Comparison of ENCODE assay signal across 34 mouse cellular contexts in genomic region chr7:121699218-121699617, GRCm38 (mm10). TPM values are rescaled to one million over a fixed set of nuclear protein-coding genes. Genes with fewer than 3 reads are reported as not detected.
DNase-seq lines count a peak whose midpoint lies in the region; ATAC-seq and TF ChIP-seq lines count a peak whose summit lies in the region.
"Had no signal": no experiment of that assay in that cellular context is flagged by ENCODE, and none has a peak within 500 bp of the region (broad histone marks: within the 10 kb centered on the region; RNA-seq: fewer than 3 reads in every experiment).

No protein-coding gene starts in this region.

- no peak overlapping the region for H3K4me3 ChIP-seq in forebrain, postnatal 0 days (ENCODE audit: low read depth, low read length)
- H3K4me3 ChIP-seq in forebrain, embryonic 11.5 days (ENCODE audit: low read depth, low read length): no peak overlapping the region
- H3K4me3 ChIP-seq: embryonic facial prominence, embryonic 10.5 days; embryonic facial prominence, embryonic 13.5 days; erythroblast, embryonic 14.5 days; forebrain, embryonic 13.5 days; gastrocnemius, adult 2 months; heart, adult 2 months; heart, embryonic 10.5 days; hindbrain, embryonic 12.5 days; hindbrain, embryonic 15.5 days had no signal

- peaks cover 5% of the 10 kb centered on the region; the same call in 1 of the 2 replicates for H3K4me1 ChIP-seq in forebrain, postnatal 0 days (ENCODE audit: insufficient read depth)
- no peaks in the 10 kb centered on the region for H3K4me1 ChIP-seq in forebrain, embryonic 11.5 days (replicated peaks; ENCODE audit: control insufficient read depth, insufficient read depth, low read length)

- no peak for TF ChIP-seq CTCF in forebrain, postnatal 0 days (IDR thresholded peaks at IDR 0.05; ENCODE audit: low read depth)

- peak; percentile 10 for DNase-seq in forebrain, postnatal 0 days
- no peak for DNase-seq in forebrain, embryonic 11.5 days (ENCODE audit: low spot score)
- DNase-seq in layer of hippocampus, adult 9-11 months: peak; percentile 17
- no peak for DNase-seq in layer of hippocampus, adult 9-10 months (ENCODE audit: low spot score)
- peak; percentile 67 for DNase-seq in brain, adult 2 months (ENCODE audit: low read depth, low spot score)
- DNase-seq in T-cell, adult 2 months (ENCODE audit: low spot score): no peak
- no peak for DNase-seq in right cerebral cortex, postnatal 25 days
- DNase-seq: adrenal gland, adult 8-10 months; B cell, adult 2 months; cerebellum, adult 11-12 months; cerebellum, adult 8-10 months; cerebellum, postnatal 10 days; cerebellum, postnatal 36 days; embryo, embryonic 11 days; gastrocnemius, adult 2 months; gastrocnemius, postnatal 14 days; heart, adult 2 months had no signal

- no peaks in the 10 kb centered on the region for H3K27me3 ChIP-seq in forebrain, postnatal 0 days (ENCODE audit: insufficient read depth, low read length)
- H3K27me3 ChIP-seq in forebrain, embryonic 11.5 days (ENCODE audit: control insufficient read depth, insufficient read depth, low read length): no peaks in the 10 kb centered on the region
- H3K27me3 ChIP-seq: CH12.LX; embryonic facial prominence, embryonic 13.5 days; forebrain, embryonic 13.5 days; hindbrain, embryonic 12.5 days; hindbrain, embryonic 15.5 days had no signal

- H3K9ac ChIP-seq in forebrain, postnatal 0 days: no peak overlapping the region
- no peak overlapping the region for H3K9ac ChIP-seq in forebrain, embryonic 11.5 days (ENCODE audit: low read length)
- H3K9ac ChIP-seq: embryonic facial prominence, embryonic 13.5 days; forebrain, embryonic 13.5 days; hindbrain, embryonic 12.5 days; hindbrain, embryonic 15.5 days had no signal

- ATAC-seq in forebrain, postnatal 0 days: no peak
- ATAC-seq in forebrain, embryonic 11.5 days (replicated peaks; ENCODE audit: low FRiP score): no peak
- peak; percentile 38; the same call in 1 of the 2 replicates for ATAC-seq in megakaryocyte progenitor cell, adult 5-6 weeks (replicated peaks; ENCODE audit: poor library complexity)
- ATAC-seq: activated CD4-positive, CD25-positive, alpha-beta regulatory T cell, adult 4 months; forebrain, embryonic 13.5 days; forebrain, embryonic 16.5 days had no signal

- no peak overlapping the region for H3K27ac ChIP-seq in forebrain, postnatal 0 days (ENCODE audit: low read depth, low read length)
- H3K27ac ChIP-seq in forebrain, embryonic 11.5 days (ENCODE audit: low read depth, low read length): no peak overlapping the region
- H3K27ac ChIP-seq: embryonic facial prominence, embryonic 10.5 days; embryonic facial prominence, embryonic 13.5 days; forebrain, embryonic 13.5 days; gastrocnemius, adult 2 months; heart, adult 2 months; heart, embryonic 10.5 days; hindbrain, embryonic 12.5 days; hindbrain, embryonic 15.5 days had no signal

- no peak overlapping the region for H3K4me2 ChIP-seq in forebrain, postnatal 0 days (ENCODE audit: low read depth)
- H3K4me2 ChIP-seq in forebrain, embryonic 11.5 days (ENCODE audit: low read depth, low read length, severe bottlenecking): no peak overlapping the region
- H3K4me2 ChIP-seq: embryonic facial prominence, embryonic 13.5 days; forebrain, embryonic 13.5 days; hindbrain, embryonic 12.5 days; hindbrain, embryonic 15.5 days had no signal

- no peaks in the 10 kb centered on the region for H3K9me3 ChIP-seq in forebrain, postnatal 0 days (ENCODE audit: low read length)
- H3K9me3 ChIP-seq in forebrain, embryonic 11.5 days (ENCODE audit: control insufficient read depth, low read length): no peaks in the 10 kb centered on the region
- H3K9me3 ChIP-seq: embryonic facial prominence, embryonic 10.5 days; embryonic facial prominence, embryonic 13.5 days; forebrain, embryonic 13.5 days; G1E; heart, embryonic 10.5 days; hindbrain, embryonic 12.5 days; hindbrain, embryonic 15.5 days had no signal

- H3K36me3 ChIP-seq in forebrain, postnatal 0 days (ENCODE audit: insufficient read depth): no peaks in the 10 kb centered on the region
- H3K36me3 ChIP-seq in forebrain, embryonic 11.5 days (ENCODE audit: control insufficient read depth, insufficient read depth, low read length): no peaks in the 10 kb centered on the region; the same call in 1 of the 2 replicates
- H3K36me3 ChIP-seq: heart, embryonic 10.5 days; hindbrain, embryonic 12.5 days had no signal

RNA-seq across cellular contexts. Expression of gene Usp31, which starts 7.8 kb away (rescaled TPM):
- total RNA-seq in forebrain, postnatal 0 days (2014; rRNA removed): 23.3 and 29.5 TPM in 2 replicates
- polyA plus RNA-seq in forebrain, postnatal 0 days (2015; fragmentation: Nextera tagmentation; extraction: Ambion mirVana): 1.9 and 2.4 TPM in 2 replicates
- polyA plus RNA-seq in forebrain, embryonic 11.5 days (2014; fragmentation: Nextera tagmentation; extraction: Ambion mirVana): 4.8 and 4.9 TPM in 2 replicates
- total RNA-seq in megakaryocyte progenitor cell, adult 5-6 weeks (2015): 10.9 and 11.4 TPM in 2 replicates
- total RNA-seq in megakaryocyte progenitor cell, adult 5-6 weeks (2017): 7.7 and 7.9 TPM in 2 replicates

RNA-seq across cellular contexts. Expression of gene Scnn1g, which starts 35.1 kb away (rescaled TPM):
- total RNA-seq in forebrain, postnatal 0 days (2014; rRNA removed): 0.10 TPM in 1 of 2 replicates, not detected in the other
- 0.05 TPM in 1 of 2 replicates, not detected in the other for polyA plus RNA-seq in forebrain, postnatal 0 days (2015; fragmentation: Nextera tagmentation; extraction: Ambion mirVana)
- polyA plus RNA-seq in forebrain, embryonic 11.5 days (2014; fragmentation: Nextera tagmentation; extraction: Ambion mirVana): not detected in 2 replicates
- not detected in 2 replicates for total RNA-seq in megakaryocyte progenitor cell, adult 5-6 weeks (2015)
- total RNA-seq in megakaryocyte progenitor cell, adult 5-6 weeks (2017): not detected in 2 replicates
- total RNA-seq: CH12.LX; gastrocnemius, adult 2 months; gastrocnemius, postnatal 14 days; gastrocnemius, postnatal 4 days; heart, adult 2 months; heart, postnatal 25 days; hematopoietic stem cell, adult 5-6 weeks had no signal
- polyA plus RNA-seq: activated CD4-positive, CD25-positive, alpha-beta regulatory T cell, adult 4 months; erythroblast, embryonic 14.5 days; forebrain, embryonic 13.5 days; forebrain, embryonic 16.5 days; G1E; heart, embryonic 14.5 days; intestine, embryonic 14.5 days had no signal

Comparison
In these comparisons a context has a peak if more than half of its experiments do, and no peak if none do; other contexts are left out.
1. DNase-seq: peak in forebrain, postnatal 0 days (single experiment), layer of hippocampus, adult 9-11 months (single experiment) and brain, adult 2 months (single experiment); none in forebrain, embryonic 11.5 days (single experiment), layer of hippocampus, adult 9-10 months (single experiment), T-cell, adult 2 months (single experiment) and right cerebral cortex, postnatal 25 days (single experiment).